Mouse (Mus musculus): Measurements from ENCODE around the gene Lrrk1. TPM values are rescaled to one million over a fixed set of nuclear protein-coding genes. Genes with fewer than 3 reads are reported as not detected.
A peak's percentile ranks its signal among the peaks of the same experiment; 100 is the strongest.
"Not testable (repeated sequence)": the region's sequence is repeated elsewhere in the genome, so short reads cannot be mapped to it uniquely, and the experiment has no call there.

Gene Lrrk1
- polyA plus RNA-seq, 1 experiment from 2014 or later = 16.2 TPM

DNA sequence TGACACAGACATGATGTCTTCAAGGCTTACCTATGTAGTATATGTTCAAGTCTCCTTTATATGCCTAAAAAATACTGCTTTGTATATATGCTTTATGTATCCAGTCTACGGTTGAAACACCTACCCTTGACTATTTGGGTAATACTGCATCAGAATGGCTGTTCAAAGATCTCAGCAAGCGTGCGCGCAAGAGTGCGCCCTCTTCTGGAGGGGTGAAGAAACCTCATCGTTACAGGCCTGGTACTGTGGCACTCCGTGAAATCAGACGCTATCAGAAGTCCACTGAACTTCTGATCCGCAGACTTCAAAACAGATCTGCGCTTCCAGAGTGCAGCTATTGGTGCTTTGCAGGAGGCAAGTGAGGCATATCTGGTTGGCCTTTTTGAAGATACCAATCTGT, 197.8 kb downstream of the Lrrk1 start:
- not testable (repeated sequence) for ATAC-seq (ENCODE audit: insufficient number of reproducible peaks, low FRiP score, low TSS enrichment, low read depth); H3K4me3 ChIP-seq; H3K9ac ChIP-seq; H3K27me3 ChIP-seq; H3K27ac ChIP-seq; H3K4me2 ChIP-seq; H3K36me3 ChIP-seq; H3K4me1 ChIP-seq; H3K9me3 ChIP-seq
- WGBS = 91% methylated on average over 10 of the region's 10 CpGs

DNA sequence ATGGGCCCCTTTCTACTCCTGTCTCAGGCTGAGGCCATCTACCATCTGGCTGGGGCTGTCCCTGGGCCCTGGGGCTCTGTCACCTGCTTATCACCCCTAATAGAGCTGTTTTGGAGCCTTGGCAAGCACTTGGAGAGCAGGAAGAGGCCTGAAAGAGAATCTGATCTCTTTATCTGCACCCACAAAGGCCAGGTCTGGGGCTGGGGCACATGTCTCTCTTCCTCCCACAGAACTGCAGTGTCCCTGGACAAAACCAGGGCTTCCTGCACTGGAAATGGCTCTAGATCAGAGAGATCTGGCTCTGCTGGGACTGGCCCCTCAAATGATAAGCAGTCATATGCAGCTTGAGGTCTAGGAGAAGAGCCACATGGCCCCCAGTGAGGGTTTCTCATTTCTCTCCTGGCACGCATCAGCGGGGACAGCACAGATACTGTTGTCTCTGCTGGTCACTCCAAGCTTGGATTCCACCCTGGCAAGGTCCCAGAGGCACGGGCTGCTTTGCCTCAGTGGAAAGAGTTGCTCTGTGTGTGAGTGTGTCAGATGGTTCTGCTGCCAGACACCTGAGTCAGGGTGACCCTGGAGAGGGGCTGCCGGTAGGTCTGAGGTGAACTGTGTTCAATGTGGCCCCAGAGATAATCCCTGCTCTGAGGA, 200.4 kb downstream of the Lrrk1 start:
- no peaks in the 10 kb centered on the region for H3K27me3 ChIP-seq
- no peaks in the 10 kb centered on the region for H3K9me3 ChIP-seq
- peaks cover 7% of the 10 kb centered on the region; the same call in 1 of the 2 replicates for H3K4me1 ChIP-seq
- WGBS = 81% methylated on average over 4 of the region's 4 CpGs
- H3K4me2 ChIP-seq = no peak overlapping the region
- no peak overlapping the region for H3K4me3 ChIP-seq
- no peak overlapping the region for H3K27ac ChIP-seq
- ATAC-seq (ENCODE audit: insufficient number of reproducible peaks, low FRiP score, low TSS enrichment, low read depth) = no peak
- no peaks in the 10 kb centered on the region for H3K36me3 ChIP-seq
- H3K9ac ChIP-seq = no peak overlapping the region

DNA sequence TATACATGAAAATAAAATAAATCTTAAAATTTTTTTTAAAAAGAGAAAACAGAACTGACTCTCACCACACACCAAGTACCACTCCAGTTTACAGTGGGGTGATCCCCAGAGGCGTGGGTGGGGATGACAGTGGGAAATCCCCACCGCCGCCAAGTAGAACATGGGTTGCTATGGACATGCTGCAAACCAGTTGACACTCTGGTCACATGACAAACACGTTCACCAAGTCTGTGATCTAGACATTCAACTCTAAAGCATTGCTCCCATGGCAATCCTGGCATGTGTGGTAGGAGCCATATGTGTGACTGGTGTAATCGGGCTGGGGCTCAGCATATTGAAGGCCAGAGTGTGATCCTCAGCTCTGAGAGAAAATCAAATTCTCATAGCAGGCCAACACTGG, 202.8 kb downstream of the Lrrk1 start:
- H3K9ac ChIP-seq = no peak overlapping the region
- no peak for ATAC-seq (ENCODE audit: insufficient number of reproducible peaks, low FRiP score, low TSS enrichment, low read depth)
- 91% methylated on average over 5 of the region's 5 CpGs for WGBS
- no peak overlapping the region for H3K4me2 ChIP-seq
- H3K9me3 ChIP-seq = no peaks in the 10 kb centered on the region
- no peak overlapping the region for H3K27ac ChIP-seq
- H3K4me1 ChIP-seq = peaks cover 7% of the 10 kb centered on the region; the same call in 1 of the 2 replicates
- no peaks in the 10 kb centered on the region for H3K36me3 ChIP-seq
- H3K4me3 ChIP-seq = no peak overlapping the region
- no peaks in the 10 kb centered on the region for H3K27me3 ChIP-seq

DNA sequence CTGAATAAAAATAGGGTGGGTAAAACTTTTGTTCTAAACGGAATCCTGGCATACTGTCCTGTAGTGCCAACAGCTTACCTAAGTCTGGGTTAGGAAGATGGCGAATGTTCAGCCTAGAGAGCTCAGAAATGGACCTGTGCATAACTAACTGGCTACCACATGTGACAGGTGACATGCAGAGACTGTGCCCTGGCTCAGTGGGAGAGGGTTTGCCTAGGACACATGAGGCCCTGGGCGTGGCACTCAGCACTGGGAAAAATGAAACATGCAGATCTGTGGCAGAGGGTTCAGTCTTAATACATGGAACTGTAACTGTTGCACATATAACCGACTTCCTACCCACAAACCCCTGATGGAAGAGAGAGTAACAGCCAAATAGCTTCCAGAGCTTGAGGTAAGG, 204.1 kb downstream of the Lrrk1 start:
- 71% methylated on average over 4 of the region's 4 CpGs for WGBS

DNA sequence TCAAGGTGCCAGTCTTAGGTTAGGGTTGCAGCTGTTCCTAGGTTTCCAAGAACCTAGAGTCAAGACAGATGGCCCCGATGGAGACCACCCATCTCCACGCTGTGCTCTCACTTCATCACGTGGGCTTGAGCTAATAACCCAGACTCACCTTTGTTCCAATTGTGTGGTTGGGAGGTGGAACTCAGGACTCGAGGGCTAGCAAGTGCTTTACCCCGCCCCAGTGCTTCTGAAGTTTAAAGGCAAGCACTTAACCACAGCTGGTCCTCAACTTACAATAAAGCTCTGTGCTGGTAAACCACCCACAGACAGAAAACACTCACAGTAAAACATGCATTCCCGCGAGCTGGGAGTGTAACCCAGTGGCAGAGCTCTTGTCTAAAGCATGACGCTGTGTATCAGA, 204.7 kb downstream of the Lrrk1 start:
- Histone ChIP-seq H3K27me3 (no peaks in the 10 kb centered on the region), H3K9ac (no peak overlapping the region), H3K36me3 (no peaks in the 10 kb centered on the region), H3K4me3 (no peak overlapping the region), H3K27ac (no peak overlapping the region), H3K4me1 (peaks cover 22% of the 10 kb centered on the region), H3K4me2 (no peak overlapping the region), H3K9me3 (no peaks in the 10 kb centered on the region)
- WGBS = 30% methylated on average over 8 of the region's 8 CpGs
- no peak for ATAC-seq (ENCODE audit: insufficient number of reproducible peaks, low FRiP score, low TSS enrichment, low read depth)

More for the DNA sequence above, 204.1 kb downstream of the Lrrk1 start:
- Histone ChIP-seq H3K27me3 (no peaks in the 10 kb centered on the region), H3K9me3 (no peaks in the 10 kb centered on the region), H3K36me3 (no peaks in the 10 kb centered on the region), H3K4me1 (peaks cover 18% of the 10 kb centered on the region), H3K9ac (no peak overlapping the region), H3K4me2 (no peak overlapping the region), H3K4me3 (no peak overlapping the region), H3K27ac (no peak overlapping the region)
- no peak for ATAC-seq (ENCODE audit: insufficient number of reproducible peaks, low FRiP score, low TSS enrichment, low read depth)

DNA sequence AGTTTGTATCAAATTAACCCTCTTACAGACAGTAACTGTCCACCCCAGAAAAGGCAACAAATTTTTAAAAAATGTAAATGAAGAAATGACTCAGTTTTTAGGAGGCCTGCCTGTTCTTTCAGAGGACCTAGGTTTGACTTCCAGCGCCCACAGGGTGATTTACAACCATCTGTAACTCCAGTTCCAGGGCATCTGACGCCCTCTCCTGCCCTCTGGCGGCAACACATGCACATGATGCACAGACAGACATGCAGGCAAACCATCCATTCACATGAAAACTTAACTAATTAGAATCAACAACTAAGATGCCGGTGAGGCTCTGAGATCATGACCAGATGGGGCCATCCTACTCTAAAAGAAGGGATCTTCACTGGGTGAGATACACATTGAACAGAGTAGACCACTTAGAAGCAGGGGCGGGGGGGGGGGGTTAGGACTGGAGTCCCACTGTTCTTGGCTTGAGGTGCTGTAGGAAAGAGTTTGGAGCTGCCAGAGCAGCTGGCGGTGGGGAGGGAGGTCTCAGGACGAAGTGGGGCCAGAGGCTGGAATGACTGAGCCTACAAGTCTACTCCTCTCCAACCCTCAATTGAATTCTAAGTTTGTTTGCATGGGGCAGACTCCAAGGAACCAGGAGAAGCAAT, 206.0 kb downstream of the Lrrk1 start:
- Histone ChIP-seq H3K4me3 (no peak overlapping the region), H3K27me3 (no peaks in the 10 kb centered on the region), H3K4me2 (no peak overlapping the region), H3K9ac (no peak overlapping the region), H3K36me3 (no peaks in the 10 kb centered on the region), H3K27ac (no peak overlapping the region), H3K4me1 (peaks cover 22% of the 10 kb centered on the region), H3K9me3 (no peaks in the 10 kb centered on the region)
- ATAC-seq (ENCODE audit: insufficient number of reproducible peaks, low FRiP score, low TSS enrichment, low read depth) = no peak
- 81% methylated on average over 7 of the region's 7 CpGs for WGBS

DNA sequence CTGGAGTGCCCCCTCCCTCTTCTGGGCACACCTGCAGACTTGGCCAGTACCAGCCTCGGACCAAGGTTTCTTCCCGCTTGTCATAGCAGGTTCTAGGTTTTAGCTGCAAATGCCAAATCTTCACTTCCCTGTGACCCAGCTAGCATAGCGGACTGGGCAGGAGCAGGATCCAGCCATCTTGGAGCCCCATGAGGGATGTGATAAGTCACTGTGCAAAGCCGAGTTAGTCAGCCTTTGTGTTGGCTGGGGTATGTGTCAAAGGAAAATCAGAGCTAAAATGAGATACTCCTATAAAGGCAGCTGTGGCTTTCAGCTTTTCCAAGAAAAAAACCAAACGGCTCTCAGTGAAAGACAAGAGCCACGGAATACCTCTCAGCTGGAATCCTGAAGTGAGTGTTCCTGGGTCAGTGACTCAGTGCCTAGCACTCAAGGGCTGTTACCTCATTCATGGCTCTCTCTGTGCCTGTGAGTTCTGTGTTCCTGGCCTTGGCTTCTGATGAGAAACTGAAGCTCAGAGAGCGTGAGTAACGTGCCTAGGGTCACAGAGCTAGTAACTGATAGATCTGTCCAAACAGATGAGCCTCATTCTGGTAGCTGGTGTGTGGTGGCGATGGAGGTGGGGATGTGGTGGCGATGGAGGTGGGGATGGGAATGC, 207.3 kb downstream of the Lrrk1 start:
- Histone ChIP-seq H3K9me3 (no peaks in the 10 kb centered on the region), H3K27ac (no peak overlapping the region), H3K4me1 (peaks cover 22% of the 10 kb centered on the region), H3K36me3 (peaks cover 2% of the 10 kb centered on the region), H3K27me3 (no peaks in the 10 kb centered on the region), H3K9ac (no peak overlapping the region), H3K4me2 (no peak overlapping the region), H3K4me3 (no peak overlapping the region)
- 87% methylated on average over 10 of the region's 10 CpGs for WGBS
- ATAC-seq (ENCODE audit: insufficient number of reproducible peaks, low FRiP score, low TSS enrichment, low read depth) = no peak

DNA sequence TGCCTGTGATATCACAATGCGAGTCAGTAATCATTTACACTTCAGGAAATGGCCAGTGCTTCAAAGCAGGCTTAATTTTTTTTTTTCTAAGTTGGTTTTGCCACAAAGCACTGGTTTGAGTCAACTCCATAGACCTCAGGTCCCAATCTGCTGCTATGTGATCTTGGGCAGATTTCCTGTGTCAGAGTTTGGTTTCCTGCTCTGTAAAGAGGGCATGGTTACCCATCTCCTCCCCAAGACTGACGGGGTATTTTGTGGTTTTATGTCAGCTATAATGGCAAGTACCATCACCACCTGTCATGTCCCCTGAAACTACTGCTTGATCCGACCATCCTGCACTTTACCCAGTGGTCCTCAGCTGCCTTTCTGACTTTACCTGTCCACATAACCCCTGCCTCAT, 207.9 kb downstream of the Lrrk1 start:
- 78% methylated on average over 3 of the region's 3 CpGs for WGBS
- Histone ChIP-seq H3K27ac (no peak overlapping the region), H3K36me3 (peaks cover 7% of the 10 kb centered on the region), H3K4me3 (no peak overlapping the region), H3K9me3 (no peaks in the 10 kb centered on the region), H3K4me1 (peaks cover 22% of the 10 kb centered on the region), H3K4me2 (no peak overlapping the region), H3K9ac (no peak overlapping the region), H3K27me3 (no peaks in the 10 kb centered on the region)
- no peak for ATAC-seq (ENCODE audit: insufficient number of reproducible peaks, low FRiP score, low TSS enrichment, low read depth)

DNA sequence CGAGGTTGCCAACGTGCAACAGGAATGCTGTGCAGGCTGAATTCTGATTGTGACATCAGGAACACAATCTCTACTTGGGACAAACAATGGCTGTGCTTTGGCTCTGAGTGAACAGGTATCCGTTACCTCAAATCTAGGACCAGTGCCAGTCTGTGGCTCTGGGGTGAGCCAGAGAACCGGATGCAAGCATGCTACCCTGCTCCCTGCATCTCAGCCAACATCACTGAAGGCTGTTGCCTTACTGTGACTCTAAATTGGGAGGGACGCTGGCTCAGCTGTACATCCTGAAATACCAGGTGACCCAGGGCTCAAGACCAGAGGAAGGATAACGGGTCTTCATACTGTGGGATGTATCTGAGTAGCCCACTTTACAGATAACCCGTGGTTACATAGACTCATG, 208.4 kb downstream of the Lrrk1 start:
- peak overlapping the region; percentile 50; the same call in 1 of the 2 replicates for H3K27ac ChIP-seq
- no peaks in the 10 kb centered on the region for H3K9me3 ChIP-seq
- H3K4me3 ChIP-seq = no peak overlapping the region
- H3K27me3 ChIP-seq = no peaks in the 10 kb centered on the region
- H3K36me3 ChIP-seq = peaks cover 12% of the 10 kb centered on the region
- H3K4me2 ChIP-seq = no peak overlapping the region
- H3K4me1 ChIP-seq = peaks cover 22% of the 10 kb centered on the region
- H3K9ac ChIP-seq = no peak overlapping the region
- no peak for ATAC-seq (ENCODE audit: insufficient number of reproducible peaks, low FRiP score, low TSS enrichment, low read depth)
- 80% methylated on average over 7 of the region's 7 CpGs for WGBS

DNA sequence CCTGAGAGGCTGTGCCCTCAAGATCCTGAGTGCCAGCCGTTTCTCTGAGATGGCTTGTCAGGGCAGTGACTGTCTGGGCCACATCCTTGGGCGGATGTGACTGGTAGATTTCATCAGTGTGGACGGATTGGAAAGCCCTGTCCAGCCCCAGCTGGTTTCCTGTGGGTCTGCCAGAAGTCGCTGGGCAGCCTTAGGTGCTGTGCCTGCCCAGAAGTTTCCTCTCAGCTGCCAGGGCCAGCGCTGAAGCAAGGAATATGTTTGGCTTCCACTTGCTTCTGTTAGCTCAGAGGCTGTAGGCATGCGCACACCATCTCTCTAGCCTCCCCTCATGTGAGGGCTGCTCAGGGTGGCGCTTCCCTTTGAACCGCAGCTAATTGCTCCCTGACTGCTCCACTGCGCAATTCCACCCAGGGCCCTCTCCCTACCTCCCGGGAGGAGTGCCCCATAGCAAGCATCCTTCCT, 209.0 kb downstream of the Lrrk1 start:
- 40% methylated on average over 10 of the region's 10 CpGs for WGBS
- Histone ChIP-seq H3K4me1 (peaks cover 22% of the 10 kb centered on the region), H3K9ac (no peak overlapping the region), H3K36me3 (peaks cover 17% of the 10 kb centered on the region), H3K27ac (peak overlapping the region; percentile 50; the same call in 1 of the 2 replicates), H3K4me2 (no peak overlapping the region), H3K9me3 (no peaks in the 10 kb centered on the region), H3K4me3 (no peak overlapping the region), H3K27me3 (no peaks in the 10 kb centered on the region)
- ATAC-seq (ENCODE audit: insufficient number of reproducible peaks, low FRiP score, low TSS enrichment, low read depth) = peak; percentile 37; the same call in 1 of the 2 replicates

DNA sequence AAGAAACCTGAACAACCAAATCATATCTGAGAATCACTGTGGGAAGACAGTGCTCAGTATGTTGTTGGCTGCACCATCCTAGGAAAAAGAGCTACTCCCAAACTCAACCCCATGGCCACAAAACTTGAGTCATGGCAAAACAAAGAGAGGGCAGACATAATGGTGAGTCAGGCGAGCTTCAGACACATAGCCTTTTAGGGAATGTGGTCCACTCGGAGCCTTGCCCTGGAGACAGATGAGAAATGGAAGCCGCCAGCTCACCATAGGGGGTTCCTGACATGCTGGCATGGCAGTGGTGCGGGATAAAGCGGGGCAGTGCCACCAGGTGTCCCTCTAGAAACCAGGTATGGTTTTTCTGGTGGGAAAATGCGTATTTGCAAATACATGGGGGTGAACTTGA, 210.0 kb downstream of the Lrrk1 start:
- peaks cover 16% of the 10 kb centered on the region for H3K4me1 ChIP-seq
- no peak overlapping the region for H3K9ac ChIP-seq
- ATAC-seq (ENCODE audit: insufficient number of reproducible peaks, low FRiP score, low TSS enrichment, low read depth) = no peak
- H3K27me3 ChIP-seq = no peaks in the 10 kb centered on the region
- no peak overlapping the region for H3K27ac ChIP-seq
- no peak overlapping the region for H3K4me2 ChIP-seq
- no peak overlapping the region for H3K4me3 ChIP-seq
- no peaks in the 10 kb centered on the region for H3K9me3 ChIP-seq
- 88% methylated on average over 6 of the region's 6 CpGs for WGBS
- peaks cover 26% of the 10 kb centered on the region for H3K36me3 ChIP-seq

DNA sequence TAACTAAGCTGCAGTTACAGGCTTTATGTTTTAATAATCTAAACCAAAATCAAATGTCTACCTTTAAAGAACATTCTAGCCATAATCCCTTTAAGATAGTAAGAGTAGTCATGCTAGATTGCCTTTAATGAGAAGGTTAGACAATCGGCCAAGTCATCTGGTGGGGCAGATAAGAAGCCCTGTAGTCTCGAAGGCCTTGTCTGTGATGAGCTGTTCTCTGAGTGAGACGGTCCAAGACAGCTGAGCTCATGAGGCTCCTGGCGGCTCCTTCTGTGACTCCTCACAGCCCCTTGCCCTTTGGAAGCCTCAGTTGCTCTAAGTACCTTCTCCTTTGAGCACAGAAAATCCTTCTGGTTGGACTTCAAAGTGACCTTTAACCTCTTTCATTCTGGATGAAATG, 211.2 kb downstream of the Lrrk1 start:
- peaks cover 14% of the 10 kb centered on the region for H3K4me1 ChIP-seq
- no peaks in the 10 kb centered on the region for H3K27me3 ChIP-seq
- no peak overlapping the region for H3K4me3 ChIP-seq
- H3K9me3 ChIP-seq = no peaks in the 10 kb centered on the region
- ATAC-seq (ENCODE audit: insufficient number of reproducible peaks, low FRiP score, low TSS enrichment, low read depth) = no peak
- H3K9ac ChIP-seq = no peak overlapping the region
- WGBS = 76% methylated on average over 4 of the region's 4 CpGs
- H3K27ac ChIP-seq = no peak overlapping the region
- H3K4me2 ChIP-seq = no peak overlapping the region
- H3K36me3 ChIP-seq = peaks cover 32% of the 10 kb centered on the region
